Comparison of ENCODE assay signal across 8 mouse cellular contexts in genomic region chr3:104967548-104968300, GRCm38 (mm10). TPM values are rescaled to one million over a fixed set of nuclear protein-coding genes. Genes with fewer than 3 reads are reported as not detected.
DNase-seq lines count a peak whose midpoint lies in the region; ATAC-seq and TF ChIP-seq lines count a peak whose summit lies in the region.

No protein-coding gene starts in this region.

- H3K4me3 ChIP-seq in gastrocnemius, adult 2 months = peak overlapping the region; percentile 91
- H3K4me3 ChIP-seq in hindbrain, postnatal 0 days (ENCODE audit: low read length) = peak overlapping the region; percentile 48
- peak overlapping the region; percentile 72 for H3K4me3 ChIP-seq in left cerebral cortex, adult 2 months
- H3K4me3 ChIP-seq in macrophage (ENCODE audit: inconsistent target) = peak overlapping the region; percentile 11; the same call in 1 of the 2 replicates

- H3K9me3 ChIP-seq in hindbrain, postnatal 0 days (ENCODE audit: low read length) = no peaks in the 10 kb centered on the region

- peak; percentile 94 for TF ChIP-seq CTCF in gastrocnemius, adult 2 months (IDR thresholded peaks at IDR 0.05)
- TF ChIP-seq CTCF in hindbrain, postnatal 0 days (IDR thresholded peaks at IDR 0.05; ENCODE audit: low read depth) = peak; percentile 63
- peak; percentile 85 for TF ChIP-seq CTCF in left cerebral cortex, adult 2 months (IDR thresholded peaks at IDR 0.05)

- H3K27ac ChIP-seq in gastrocnemius, adult 2 months = peak overlapping the region; percentile 86
- 0 out of 2 replicates have a peak overlapping the region, but pooled peaks have one; percentile 32 for H3K27ac ChIP-seq in hindbrain, postnatal 0 days
- peak overlapping the region; percentile 69 for H3K27ac ChIP-seq in left cerebral cortex, adult 2 months
- H3K27ac ChIP-seq in macrophage = no peak overlapping the region

- peak overlapping the region; percentile 58 for H3K9ac ChIP-seq in hindbrain, postnatal 0 days (replicated peaks; ENCODE audit: low read length)

- peak; percentile 76 for ATAC-seq in hindbrain, postnatal 0 days

- DNase-seq in T-cell, adult 2 months (ENCODE audit: low spot score) = peak; percentile 61
- DNase-seq in cerebellum, postnatal 25 days = peak; percentile 81 to 87
- peak; percentile 93 for DNase-seq in gastrocnemius, adult 2 months
- peak; percentile 75 for DNase-seq in hindbrain, postnatal 0 days (ENCODE audit: low spot score)
- peak; percentile 85 to 93 for DNase-seq in left cerebral cortex, adult 2 months (ENCODE audit: extremely low spot score in 1 of 2, low spot score in 2 of 2)
- peak; percentile 88 for DNase-seq in right cerebral cortex, postnatal 14 days
- peak; percentile 94 for DNase-seq in urinary bladder, postnatal 25 days (ENCODE audit: low spot score)

- 1% methylated on average over 47 of the region's 49 CpGs for WGBS in hindbrain, postnatal 0 days
- 8% methylated on average over 41 of the region's 49 CpGs for WGBS in macrophage (ENCODE audit: missing documents)

- H3K4me2 ChIP-seq in hindbrain, postnatal 0 days (ENCODE audit: low read depth, low read length) = peak overlapping the region; percentile 72

- no peaks in the 10 kb centered on the region for H3K4me1 ChIP-seq in hindbrain, postnatal 0 days (ENCODE audit: insufficient read depth, low read length)

- no peaks in the 10 kb centered on the region for H3K79me2 ChIP-seq in macrophage (ENCODE audit: inconsistent target)

- H3K36me3 ChIP-seq in hindbrain, postnatal 0 days (ENCODE audit: insufficient read depth, low read length) = no peaks in the 10 kb centered on the region
- no peaks in the 10 kb centered on the region for H3K36me3 ChIP-seq in macrophage (ENCODE audit: inconsistent target)

- intact Hi-C loops in gastrocnemius, adult 2 months (cut with DNase I) = loop anchor here (2.0 to 5.0 kb wide), 3 partner anchors 100 to 253 kb away; partner anchors contain the start of genes Fam19a3 and Ppm1j
- intact Hi-C loops in left cerebral cortex, adult 2 months (cut with DNase I) = loop anchor here (5.0 kb wide), 3 partner anchors 100 to 255 kb away; partner anchors contain the start of gene Rhoc

- peaks cover 7% of the 10 kb centered on the region; the same call in 1 of the 2 replicates for H3K27me3 ChIP-seq in hindbrain, postnatal 0 days (ENCODE audit: insufficient read depth, low read length)

RNA-seq across cellular contexts. Expression of gene Wnt2b, which starts 6.0 kb away (rescaled TPM):
- under 1 TPM; 0.13 to 0.31 TPM for total RNA-seq in gastrocnemius, adult 2 months (2021)
- 1.9 and 3.2 TPM in 2 replicates for total RNA-seq in hindbrain, postnatal 0 days (2014; rRNA removed)
- 0.56 and 0.88 TPM in 2 replicates for polyA plus RNA-seq in hindbrain, postnatal 0 days (2015; fragmentation: Nextera tagmentation; extraction: Ambion mirVana)
- 1 to 10 TPM; 2.0 to 2.3 TPM for total RNA-seq in left cerebral cortex, adult 2 months (2021)
- under 1 TPM in 4 of 26 experiments, not detected in 22; 0.21 to 0.72 (median 0.42) TPM for total RNA-seq in macrophage (2018; cell fraction: chromatin; rRNA removed)
- total RNA-seq in macrophage (2018; cell fraction: cytosol; rRNA removed) = under 1 TPM in 2 of 26 experiments, not detected in 24; 0.04 to 0.05 TPM
- under 1 TPM in 3 of 26 experiments, not detected in 23; 0.28 to 0.48 (median 0.46) TPM for total RNA-seq in macrophage (2018; cell fraction: nucleus; rRNA removed)
- not detected in 3 replicates for polyA plus RNA-seq in macrophage (2018)

Comparison
In these comparisons a context has a peak if more than half of its experiments do, and no peak if none do; other contexts are left out.
1. H3K4me3 ChIP-seq: peak in every context shown above with its lines; median percentile 91 in gastrocnemius, adult 2 months; 72 in left cerebral cortex, adult 2 months; 48 in hindbrain, postnatal 0 days; 11 in macrophage.